Mouse (Mus musculus) spleen, adult 2 months (tissue): Measurements from ENCODE around the gene Gm20431.

Experiments
- CTCF ChIP-seq: fragments of 200-500 bp; IDR thresholded peaks from 2 replicates; pipeline ENCODE4 v1.5.1; 2011; ENCODE audit warnings: mild to moderate bottlenecking, inconsistent platforms; ENCODE audit not compliant: insufficient read depth, insufficient read length, insufficient replicate concordance; ENCODE audit errors: extremely low read depth
- POLR2A ChIP-seq: fragments of 200-500 bp; IDR thresholded peaks from 2 replicates; pipeline ENCODE4 v1.6.1; 2011; ENCODE audit warnings: low read depth, low read length, inconsistent platforms

DNA sequence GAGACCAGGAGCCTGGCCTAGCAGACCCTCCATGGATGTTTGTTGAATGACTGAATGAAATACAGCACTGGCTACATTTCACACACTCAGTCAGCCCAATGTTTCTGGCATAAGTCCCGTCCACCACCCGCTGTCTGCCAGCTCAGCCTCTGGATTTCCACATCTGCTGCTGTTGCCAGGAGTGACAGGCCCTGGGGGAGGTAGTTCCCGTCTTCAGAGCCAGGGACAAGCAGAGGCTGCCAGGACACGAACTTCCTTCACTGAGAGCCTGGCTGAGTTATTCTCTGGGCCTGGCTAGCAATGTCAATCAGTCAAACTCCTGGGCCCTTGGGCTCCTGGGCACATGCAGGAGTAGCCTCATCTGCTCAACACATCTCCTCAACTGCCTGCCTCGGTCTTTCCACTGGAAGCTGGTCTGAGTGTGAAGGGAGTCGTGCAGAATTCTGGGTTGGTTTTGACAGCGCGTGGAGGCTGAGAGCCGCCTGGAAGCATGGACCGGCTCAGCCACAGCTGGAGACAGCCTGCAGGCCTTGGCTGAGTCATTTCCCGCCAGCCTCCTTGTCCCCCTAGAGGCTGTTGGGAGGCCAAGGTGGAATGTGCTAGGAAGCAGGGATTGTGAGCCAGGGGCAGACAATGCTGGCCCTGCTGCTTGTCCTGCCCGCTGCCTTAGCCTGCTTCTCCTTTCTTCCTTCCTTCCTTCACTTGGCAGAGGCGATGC is 91.2 kb downstream of the Gm20431 start:
- no peak for TF ChIP-seq CTCF
- TF ChIP-seq POLR2A, result no peak
